ENCODE assay signal across 28 mouse cellular contexts in the genomic region with DNA sequence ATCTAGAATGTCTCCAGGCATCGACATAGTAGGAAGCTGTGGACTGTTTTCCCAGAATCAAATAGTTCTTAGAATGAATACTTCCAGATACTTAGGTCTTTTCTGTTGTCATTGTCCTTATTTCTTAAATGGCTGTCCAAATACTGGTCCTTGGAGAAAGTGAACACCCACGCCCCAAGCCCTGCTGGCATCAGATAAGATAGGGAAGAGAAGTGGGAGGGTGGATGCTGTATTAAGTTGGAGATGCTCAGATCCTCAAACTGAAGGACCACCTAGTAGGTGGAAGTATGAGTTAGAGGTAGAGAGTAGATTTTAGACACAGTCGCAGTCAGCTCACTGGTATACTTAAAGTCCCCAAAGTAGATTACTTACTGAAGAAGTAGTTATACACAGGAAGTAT. TPM values are rescaled to one million over a fixed set of nuclear protein-coding genes. Genes with fewer than 3 reads are reported as not detected.
DNase-seq lines count a peak whose midpoint lies in the region; ATAC-seq lines count a peak whose summit lies in the region.
"Had no signal": no experiment of that assay in that cellular context is flagged by ENCODE, and none has a peak within 500 bp of the region (broad histone marks: within the 10 kb centered on the region; RNA-seq: fewer than 3 reads in every experiment).

No protein-coding gene starts in this region.

- ATAC-seq in liver, embryonic 12.5 days = peak; percentile 51; the same call in 1 of the 2 replicates
- ATAC-seq in liver, embryonic 11.5 days (replicated peaks; ENCODE audit: low FRiP score) = no peak
- ATAC-seq in midbrain, embryonic 11.5 days (ENCODE audit: low FRiP score) = no peak
- ATAC-seq in midbrain, embryonic 16.5 days = no peak
- 0 out of 2 replicates have a peak, but pooled peaks have one; percentile 26 for ATAC-seq in liver, embryonic 15.5 days (ENCODE audit: insufficient read depth)
- ATAC-seq: forebrain, embryonic 15.5 days; hindbrain, embryonic 16.5 days; Patski had no signal

- 64% methylated on average over 3 of the region's 3 CpGs for WGBS in liver, embryonic 12.5 days (ENCODE audit: insufficient replicate concordance)
- 76% methylated on average over 3 of the region's 3 CpGs for WGBS in liver, embryonic 11.5 days
- WGBS in midbrain, embryonic 11.5 days = 88% methylated on average over 3 of the region's 3 CpGs
- WGBS in midbrain, embryonic 16.5 days = 92% methylated on average over 3 of the region's 3 CpGs
- 65% methylated on average over 3 of the region's 3 CpGs for WGBS in liver, embryonic 15.5 days (ENCODE audit: insufficient replicate concordance)

- H3K9ac ChIP-seq in liver, embryonic 12.5 days = 0 out of 2 replicates have a peak overlapping the region, but pooled peaks have one; percentile 6
- H3K9ac ChIP-seq in liver, embryonic 11.5 days (ENCODE audit: low read depth, low read length) = no peak overlapping the region
- no peak overlapping the region for H3K9ac ChIP-seq in midbrain, embryonic 11.5 days (ENCODE audit: low read length)
- no peak overlapping the region for H3K9ac ChIP-seq in midbrain, embryonic 16.5 days (ENCODE audit: low read depth, low read length)
- no peak overlapping the region for H3K9ac ChIP-seq in liver, embryonic 15.5 days
- H3K9ac ChIP-seq: embryonic facial prominence, embryonic 12.5 days; embryonic facial prominence, embryonic 15.5 days; forebrain, embryonic 12.5 days; forebrain, embryonic 15.5 days; heart, embryonic 12.5 days; heart, embryonic 15.5 days; hindbrain, embryonic 13.5 days had no signal

- no peak for DNase-seq in liver, embryonic 11.5 days (ENCODE audit: low spot score)
- peak; percentile 26 for DNase-seq in midbrain, embryonic 11.5 days (ENCODE audit: low spot score, missing footprints)
- DNase-seq in right cerebral cortex, adult 18-20 months = no peak
- no peak for DNase-seq in right cerebral cortex, adult 2 months (ENCODE audit: low spot score in 2 of 2)
- DNase-seq: adrenal gland, postnatal 10 days; adrenal gland, postnatal 36 days; B cell, adult 2 months; cerebellum, adult 18-20 months; cerebellum, adult 9-10 months; cerebellum, postnatal 14 days; gastrocnemius, postnatal 10 days; gastrocnemius, postnatal 36 days; heart, postnatal 10 days; heart, postnatal 36 days had no signal

- no peaks in the 10 kb centered on the region for H3K36me3 ChIP-seq in liver, embryonic 12.5 days
- H3K36me3 ChIP-seq in liver, embryonic 11.5 days (ENCODE audit: control insufficient read depth, insufficient read depth, low read length) = no peaks in the 10 kb centered on the region
- no peaks in the 10 kb centered on the region for H3K36me3 ChIP-seq in midbrain, embryonic 11.5 days (ENCODE audit: control insufficient read depth, insufficient read depth, low read length)
- no peaks in the 10 kb centered on the region for H3K36me3 ChIP-seq in midbrain, embryonic 16.5 days (ENCODE audit: control insufficient read depth, insufficient read depth, low read length)
- H3K36me3 ChIP-seq in liver, embryonic 15.5 days (replicated peaks) = no peaks in the 10 kb centered on the region
- H3K36me3 ChIP-seq: embryonic facial prominence, embryonic 12.5 days; embryonic facial prominence, embryonic 15.5 days; forebrain, embryonic 12.5 days; forebrain, embryonic 15.5 days; heart, embryonic 12.5 days; heart, embryonic 15.5 days; hindbrain, embryonic 10.5 days; hindbrain, embryonic 13.5 days had no signal

- H3K27me3 ChIP-seq in liver, embryonic 12.5 days (replicated peaks) = no peaks in the 10 kb centered on the region
- H3K27me3 ChIP-seq in liver, embryonic 11.5 days (replicated peaks; ENCODE audit: control insufficient read depth, insufficient read depth, low read length) = no peaks in the 10 kb centered on the region
- H3K27me3 ChIP-seq in midbrain, embryonic 11.5 days (ENCODE audit: control insufficient read depth, insufficient read depth, low read length) = no peaks in the 10 kb centered on the region
- H3K27me3 ChIP-seq in midbrain, embryonic 16.5 days (ENCODE audit: control insufficient read depth, insufficient read depth, low read depth, low read length) = no peaks in the 10 kb centered on the region
- H3K27me3 ChIP-seq in liver, embryonic 15.5 days = no peaks in the 10 kb centered on the region
- H3K27me3 ChIP-seq: CH12.LX; embryonic facial prominence, embryonic 12.5 days; embryonic facial prominence, embryonic 15.5 days; forebrain, embryonic 12.5 days; forebrain, embryonic 15.5 days; heart, embryonic 12.5 days; heart, embryonic 15.5 days; hindbrain, embryonic 13.5 days; Patski had no signal

- no peak overlapping the region for H3K27ac ChIP-seq in liver, embryonic 12.5 days
- no peak overlapping the region for H3K27ac ChIP-seq in liver, embryonic 11.5 days (ENCODE audit: low read depth, low read length)
- no peak overlapping the region for H3K27ac ChIP-seq in midbrain, embryonic 11.5 days (ENCODE audit: low read depth, low read length)
- H3K27ac ChIP-seq in midbrain, embryonic 16.5 days (ENCODE audit: low read length) = no peak overlapping the region
- no peak overlapping the region for H3K27ac ChIP-seq in liver, embryonic 15.5 days (replicated peaks)
- H3K27ac ChIP-seq: embryonic facial prominence, embryonic 12.5 days; embryonic facial prominence, embryonic 15.5 days; forebrain, embryonic 12.5 days; forebrain, embryonic 15.5 days; heart, embryonic 15.5 days; hindbrain, embryonic 10.5 days; hindbrain, embryonic 13.5 days had no signal

- no peaks in the 10 kb centered on the region for H3K9me3 ChIP-seq in liver, embryonic 12.5 days (replicated peaks)
- no peaks in the 10 kb centered on the region for H3K9me3 ChIP-seq in liver, embryonic 11.5 days (ENCODE audit: control insufficient read depth, low read length)
- H3K9me3 ChIP-seq in midbrain, embryonic 11.5 days (ENCODE audit: control insufficient read depth, low read length) = no peaks in the 10 kb centered on the region
- H3K9me3 ChIP-seq in midbrain, embryonic 16.5 days (replicated peaks; ENCODE audit: control insufficient read depth, low read length, poor library complexity, severe bottlenecking) = no peaks in the 10 kb centered on the region
- no peaks in the 10 kb centered on the region for H3K9me3 ChIP-seq in liver, embryonic 15.5 days (replicated peaks)
- H3K9me3 ChIP-seq: embryonic facial prominence, embryonic 12.5 days; embryonic facial prominence, embryonic 15.5 days; forebrain, embryonic 12.5 days; forebrain, embryonic 15.5 days; heart, embryonic 12.5 days; heart, embryonic 15.5 days; hindbrain, embryonic 10.5 days; hindbrain, embryonic 13.5 days had no signal

- no peak overlapping the region for H3K4me2 ChIP-seq in liver, embryonic 12.5 days
- H3K4me2 ChIP-seq in liver, embryonic 11.5 days = no peak overlapping the region
- H3K4me2 ChIP-seq in midbrain, embryonic 11.5 days = no peak overlapping the region
- no peak overlapping the region for H3K4me2 ChIP-seq in midbrain, embryonic 16.5 days (ENCODE audit: low read length)
- no peak overlapping the region for H3K4me2 ChIP-seq in liver, embryonic 15.5 days
- H3K4me2 ChIP-seq: embryonic facial prominence, embryonic 12.5 days; embryonic facial prominence, embryonic 15.5 days; forebrain, embryonic 12.5 days; forebrain, embryonic 15.5 days; heart, embryonic 12.5 days; heart, embryonic 15.5 days; hindbrain, embryonic 13.5 days had no signal

- no peak overlapping the region for H3K4me3 ChIP-seq in liver, embryonic 12.5 days
- no peak overlapping the region for H3K4me3 ChIP-seq in liver, embryonic 11.5 days (ENCODE audit: low read depth, low read length)
- H3K4me3 ChIP-seq in midbrain, embryonic 11.5 days (ENCODE audit: low read depth, low read length) = no peak overlapping the region
- H3K4me3 ChIP-seq in midbrain, embryonic 16.5 days (ENCODE audit: low read depth, low read length) = no peak overlapping the region
- H3K4me3 ChIP-seq in liver, embryonic 15.5 days (replicated peaks) = no peak overlapping the region
- H3K4me3 ChIP-seq: embryonic facial prominence, embryonic 12.5 days; embryonic facial prominence, embryonic 15.5 days; forebrain, embryonic 12.5 days; forebrain, embryonic 15.5 days; heart, embryonic 12.5 days; heart, embryonic 15.5 days; hindbrain, embryonic 10.5 days; hindbrain, embryonic 13.5 days had no signal

- peaks cover 49% of the 10 kb centered on the region for H3K4me1 ChIP-seq in liver, embryonic 12.5 days
- H3K4me1 ChIP-seq in liver, embryonic 11.5 days (replicated peaks; ENCODE audit: control insufficient read depth, insufficient read depth, low read length) = peaks cover 5% of the 10 kb centered on the region; the same call in 1 of the 2 replicates
- H3K4me1 ChIP-seq in midbrain, embryonic 11.5 days (ENCODE audit: control insufficient read depth, insufficient read depth, low read length) = no peaks in the 10 kb centered on the region
- H3K4me1 ChIP-seq in midbrain, embryonic 16.5 days (ENCODE audit: control insufficient read depth, insufficient read depth, low read length) = no peaks in the 10 kb centered on the region
- H3K4me1 ChIP-seq in liver, embryonic 15.5 days (replicated peaks) = peaks cover 39% of the 10 kb centered on the region
- H3K4me1 ChIP-seq: embryonic facial prominence, embryonic 12.5 days; embryonic facial prominence, embryonic 15.5 days; forebrain, embryonic 12.5 days; heart, embryonic 15.5 days; hindbrain, embryonic 10.5 days; hindbrain, embryonic 13.5 days had no signal

RNA-seq across cellular contexts. Expression of gene St7, which starts 34.5 kb away (rescaled TPM):
- 13.8 and 14.5 TPM in 2 replicates for polyA plus RNA-seq in liver, embryonic 12.5 days (2016; fragmentation: Nextera tagmentation; extraction: Ambion mirVana)
- 16.9 and 18.6 TPM in 2 replicates for polyA plus RNA-seq in liver, embryonic 11.5 days (2014; fragmentation: Nextera tagmentation; extraction: Ambion mirVana)
- polyA plus RNA-seq in midbrain, embryonic 11.5 days (2014; fragmentation: Nextera tagmentation; extraction: Ambion mirVana) = 36.6 and 38.6 TPM in 2 replicates
- 51.5 and 69.7 TPM in 2 replicates for polyA plus RNA-seq in midbrain, embryonic 16.5 days (2015; fragmentation: Nextera tagmentation; extraction: Ambion mirVana)
- polyA plus RNA-seq in liver, embryonic 15.5 days (2015; fragmentation: Nextera tagmentation; extraction: Ambion mirVana) = 9.7 and 10.7 TPM in 2 replicates

Comparison
In these comparisons a context has a peak if more than half of its experiments do, and no peak if none do; other contexts are left out.
1. ATAC-seq: peak in liver, embryonic 12.5 days (single experiment) and liver, embryonic 15.5 days (single experiment); none in liver, embryonic 11.5 days (single experiment), midbrain, embryonic 11.5 days (single experiment) and midbrain, embryonic 16.5 days (single experiment).